Mouse (Mus musculus): ENCODE measurements around the gene Dgkh. TPM values are rescaled to one million over a fixed set of nuclear protein-coding genes. Genes with fewer than 3 reads are reported as not detected.
"Not testable (repeated sequence)": the region's sequence is repeated elsewhere in the genome, so short reads cannot be mapped to it uniquely, and the experiment has no call there.

Gene Dgkh
- polyA plus RNA-seq, 1 experiment from 2014 or later: 4.6 TPM

- no peak overlapping the region for H3K4me2 ChIP-seq (replicated peaks; ENCODE audit: low read depth, low read length)
- ATAC-seq: no peak
- TF ChIP-seq CTCF (IDR thresholded peaks at IDR 0.05) (no peak), EP300 (IDR thresholded peaks at IDR 0.05) (no peak)
- no peak overlapping the region for H3K27ac ChIP-seq (ENCODE audit: low read length)
- no peaks in the 10 kb centered on the region for H3K27me3 ChIP-seq (replicated peaks; ENCODE audit: insufficient read depth, low read length)
- no peaks in the 10 kb centered on the region for H3K4me1 ChIP-seq (ENCODE audit: insufficient read depth, low read depth, low read length)
- no peaks in the 10 kb centered on the region for H3K9me3 ChIP-seq (ENCODE audit: low read length)
- H3K9ac ChIP-seq (replicated peaks; ENCODE audit: low read depth): no peak overlapping the region
- no peak overlapping the region for H3K4me3 ChIP-seq (ENCODE audit: low read depth, low read length)
- no peak for DNase-seq (ENCODE audit: low spot score)
- H3K36me3 ChIP-seq (ENCODE audit: insufficient read depth, low read length): peaks cover 8% of the 10 kb centered on the region; the same call in 1 of the 2 replicates
- 67% methylated on average over 4 of the region's 4 CpGs for WGBS
Observed at GRCm38 (mm10) chr14:78562121-78562520, 170.5 kb downstream of the Dgkh start.

GRCm38 (mm10) chr14:78559042-78559441 is 173.5 kb downstream of the Dgkh start:
- Histone ChIP-seq H3K27ac (ENCODE audit: low read length) (no peak overlapping the region), H3K4me1 (ENCODE audit: insufficient read depth, low read depth, low read length) (no peaks in the 10 kb centered on the region), H3K36me3 (ENCODE audit: insufficient read depth, low read length) (peaks cover 8% of the 10 kb centered on the region; the same call in 1 of the 2 replicates), H3K9ac (replicated peaks; ENCODE audit: low read depth) (no peak overlapping the region), H3K4me2 (replicated peaks; ENCODE audit: low read depth, low read length) (no peak overlapping the region), H3K9me3 (ENCODE audit: low read length) (no peaks in the 10 kb centered on the region), H3K4me3 (ENCODE audit: low read depth, low read length) (no peak overlapping the region), H3K27me3 (replicated peaks; ENCODE audit: insufficient read depth, low read length) (no peaks in the 10 kb centered on the region)
- ATAC-seq (no peak), DNase-seq (ENCODE audit: low spot score) (no peak)
- no peak for TF ChIP-seq CTCF (IDR thresholded peaks at IDR 0.05)
- no peak for TF ChIP-seq EP300 (IDR thresholded peaks at IDR 0.05)
- WGBS: 74% methylated on average over 8 of the region's 8 CpGs

GRCm38 (mm10) chr14:78554830-78555229 is 177.7 kb downstream of the Dgkh start:
- not testable (repeated sequence) for ATAC-seq

GRCm38 (mm10) chr14:78553661-78554060 is 178.9 kb downstream of the Dgkh start:
- Histone ChIP-seq H3K27ac (ENCODE audit: low read length) (no peak overlapping the region), H3K9ac (replicated peaks; ENCODE audit: low read depth) (no peak overlapping the region), H3K9me3 (ENCODE audit: low read length) (no peaks in the 10 kb centered on the region), H3K36me3 (ENCODE audit: insufficient read depth, low read length) (peaks cover 4% of the 10 kb centered on the region; the same call in 1 of the 2 replicates), H3K4me2 (replicated peaks; ENCODE audit: low read depth, low read length) (no peak overlapping the region), H3K27me3 (replicated peaks; ENCODE audit: insufficient read depth, low read length) (no peaks in the 10 kb centered on the region), H3K4me3 (ENCODE audit: low read depth, low read length) (no peak overlapping the region), H3K4me1 (ENCODE audit: insufficient read depth, low read depth, low read length) (no peaks in the 10 kb centered on the region; the same call in 1 of the 2 replicates)
- DNase-seq (ENCODE audit: low spot score): no peak
- ATAC-seq: no peak
- WGBS: 95% methylated on average over 6 of the region's 6 CpGs
- TF ChIP-seq EP300 (IDR thresholded peaks at IDR 0.05) (no peak), CTCF (IDR thresholded peaks at IDR 0.05) (peak; percentile 28; the same call in 1 of the 2 replicates)

More at GRCm38 (mm10) chr14:78554830-78555229, 177.7 kb downstream of the Dgkh start:
- DNase-seq (ENCODE audit: low spot score); H3K27ac ChIP-seq (ENCODE audit: low read length); H3K9me3 ChIP-seq (ENCODE audit: low read length); H3K36me3 ChIP-seq (ENCODE audit: insufficient read depth, low read length); H3K27me3 ChIP-seq (replicated peaks; ENCODE audit: insufficient read depth, low read length); H3K4me3 ChIP-seq (ENCODE audit: low read depth, low read length); H3K9ac ChIP-seq (replicated peaks; ENCODE audit: low read depth); H3K4me2 ChIP-seq (replicated peaks; ENCODE audit: low read depth, low read length); H3K4me1 ChIP-seq (ENCODE audit: insufficient read depth, low read depth, low read length): not testable (repeated sequence)
- 71% methylated on average over 3 of the region's 3 CpGs for WGBS

DNA sequence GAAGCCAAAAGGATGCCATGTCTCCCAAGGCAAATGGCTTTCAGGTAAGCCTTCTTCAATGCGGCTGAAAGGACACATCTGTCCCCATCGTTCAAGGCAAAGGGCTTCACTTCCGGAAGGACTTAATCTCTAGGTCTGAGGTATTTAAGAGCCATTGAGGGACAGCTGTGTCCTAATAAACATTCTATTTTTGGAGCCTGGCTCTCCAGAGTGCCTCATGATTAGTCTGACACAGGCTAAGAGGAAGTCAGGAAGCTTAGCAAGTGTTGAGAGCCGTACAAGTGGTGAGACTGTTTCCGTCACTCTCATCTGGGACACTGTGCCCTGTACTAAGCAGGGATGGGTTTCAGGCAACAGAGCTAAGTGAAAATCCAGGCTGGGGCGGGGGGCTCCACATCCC is 183.8 kb downstream of the Dgkh start:
- Histone ChIP-seq H3K4me1 (ENCODE audit: insufficient read depth, low read depth, low read length) (no peaks in the 10 kb centered on the region; the same call in 1 of the 2 replicates), H3K9ac (replicated peaks; ENCODE audit: low read depth) (no peak overlapping the region), H3K27ac (ENCODE audit: low read length) (peak overlapping the region; percentile 66), H3K9me3 (ENCODE audit: low read length) (no peaks in the 10 kb centered on the region), H3K4me2 (replicated peaks; ENCODE audit: low read depth, low read length) (no peak overlapping the region), H3K27me3 (replicated peaks; ENCODE audit: insufficient read depth, low read length) (no peaks in the 10 kb centered on the region), H3K36me3 (ENCODE audit: insufficient read depth, low read length) (no peaks in the 10 kb centered on the region), H3K4me3 (ENCODE audit: low read depth, low read length) (no peak overlapping the region)
- 14% methylated on average over 6 of the region's 6 CpGs for WGBS
- peak; percentile 90 for TF ChIP-seq EP300 (IDR thresholded peaks at IDR 0.05)
- TF ChIP-seq CTCF (IDR thresholded peaks at IDR 0.05): no peak
- DNase-seq (ENCODE audit: low spot score) (peak; percentile 90), ATAC-seq (peak; percentile 92)

- WGBS: 49% methylated on average over 3 of the region's 3 CpGs
- no peak for TF ChIP-seq EP300 (IDR thresholded peaks at IDR 0.05)
- no peak for TF ChIP-seq CTCF (IDR thresholded peaks at IDR 0.05)
- Histone ChIP-seq H3K36me3 (ENCODE audit: insufficient read depth, low read length) (no peaks in the 10 kb centered on the region), H3K9ac (replicated peaks; ENCODE audit: low read depth) (no peak overlapping the region), H3K27ac (ENCODE audit: low read length) (no peak overlapping the region), H3K27me3 (replicated peaks; ENCODE audit: insufficient read depth, low read length) (no peaks in the 10 kb centered on the region), H3K4me1 (ENCODE audit: insufficient read depth, low read depth, low read length) (peaks cover 5% of the 10 kb centered on the region; the same call in 1 of the 2 replicates), H3K9me3 (ENCODE audit: low read length) (no peaks in the 10 kb centered on the region), H3K4me3 (ENCODE audit: low read depth, low read length) (no peak overlapping the region), H3K4me2 (replicated peaks; ENCODE audit: low read depth, low read length) (no peak overlapping the region)
- ATAC-seq (no peak), DNase-seq (ENCODE audit: low spot score) (peak; percentile 41)
Observed at GRCm38 (mm10) chr14:78541319-78541718, 191.3 kb downstream of the Dgkh start.

DNA sequence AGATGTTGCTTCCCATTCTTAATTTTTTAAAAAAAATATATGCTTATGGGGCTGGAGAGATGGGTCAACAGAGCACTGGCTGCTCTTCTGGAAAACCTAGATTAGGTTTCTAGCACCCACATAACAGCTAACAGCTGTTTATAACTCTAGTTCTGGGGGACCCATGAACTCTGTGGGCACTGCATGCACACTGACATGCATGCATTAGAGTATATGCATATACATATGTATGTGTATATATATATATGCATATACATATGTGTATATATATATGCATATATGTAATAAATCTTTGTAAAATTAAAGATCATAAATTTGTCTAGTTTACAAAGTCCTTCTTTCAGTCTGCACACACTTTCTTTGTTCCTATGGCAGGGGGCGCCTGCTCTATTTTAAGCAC is 192.8 kb downstream of the Dgkh start:
- Histone ChIP-seq H3K4me3 (ENCODE audit: low read depth, low read length) (no peak overlapping the region), H3K27me3 (replicated peaks; ENCODE audit: insufficient read depth, low read length) (no peaks in the 10 kb centered on the region), H3K27ac (ENCODE audit: low read length) (no peak overlapping the region), H3K9me3 (ENCODE audit: low read length) (no peaks in the 10 kb centered on the region), H3K4me2 (replicated peaks; ENCODE audit: low read depth, low read length) (no peak overlapping the region), H3K4me1 (ENCODE audit: insufficient read depth, low read depth, low read length) (peaks cover 5% of the 10 kb centered on the region; the same call in 1 of the 2 replicates), H3K36me3 (ENCODE audit: insufficient read depth, low read length) (no peaks in the 10 kb centered on the region), H3K9ac (replicated peaks; ENCODE audit: low read depth) (no peak overlapping the region)
- ATAC-seq (no peak), DNase-seq (ENCODE audit: low spot score) (no peak)
- WGBS: 78% methylated on average over 1 of the region's 1 CpGs
- TF ChIP-seq EP300 (IDR thresholded peaks at IDR 0.05): no peak
- no peak for TF ChIP-seq CTCF (IDR thresholded peaks at IDR 0.05)

Measured in lung, postnatal 0 days (tissue).